Mouse (Mus musculus) frontal cortex, adult (tissue): ENCODE measurements at regions not wholly inside any gene's neighbourhood (a gene's known extent, or its start where the extent isn't known, plus 50 kb on each side); places are given as distances from the start of the nearest gene placed in this dataset.

Experiments used
- ATAC-seq: cut with Nextera tagmentation; 2 replicates; pipeline ENCODE4 v1.9.2; 2017; ENCODE audit warnings: mild to moderate bottlenecking, moderate library complexity, mixed read lengths; ENCODE audit not compliant: low TSS enrichment

GRCm38 (mm10) chr8:92133484-92134406, 223.7 kb upstream of the Irx5 start:
- ATAC-seq, result peak; percentile 68

- ATAC-seq, result no peak
Measured at GRCm38 (mm10) chr8:92132949-92133348, 224.5 kb upstream of the Irx5 start.

- no peak for ATAC-seq
Measured at GRCm38 (mm10) chr8:92132526-92132925, 224.9 kb upstream of the Irx5 start.

- ATAC-seq, result no peak
Measured at GRCm38 (mm10) chr8:92130025-92130557, 227.3 kb upstream of the Irx5 start.

- ATAC-seq, result no peak
Measured at GRCm38 (mm10) chr8:92129241-92130015, 228.0 kb upstream of the Irx5 start.

- ATAC-seq, result no peak
Measured at GRCm38 (mm10) chr8:92125631-92126030, 231.8 kb upstream of the Irx5 start.

GRCm38 (mm10) chr8:92121296-92121695, 236.1 kb upstream of the Irx5 start:
- ATAC-seq, result no peak; the same call in 1 of the 2 replicates

- ATAC-seq, result no peak
Measured at GRCm38 (mm10) chr8:92115479-92116267, 241.8 kb upstream of the Irx5 start.

GRCm38 (mm10) chr8:92114311-92115275, 242.8 kb upstream of the Irx5 start:
- no peak for ATAC-seq

GRCm38 (mm10) chr8:92113901-92114300, 243.5 kb upstream of the Irx5 start:
- ATAC-seq, result no peak

- no peak for ATAC-seq
Measured at GRCm38 (mm10) chr8:92113386-92113785, 244.0 kb upstream of the Irx5 start.

- no peak for ATAC-seq
Measured at GRCm38 (mm10) chr8:92104561-92104960, 252.9 kb upstream of the Irx5 start.

- ATAC-seq, result no peak
Measured at GRCm38 (mm10) chr8:92102521-92102920, 254.9 kb upstream of the Irx5 start.

GRCm38 (mm10) chr8:92095276-92095675, 262.1 kb upstream of the Irx5 start:
- ATAC-seq, result no peak

- no peak for ATAC-seq
Measured at GRCm38 (mm10) chr8:92084124-92084523, 273.3 kb upstream of the Irx5 start.

- ATAC-seq, result no peak
Measured at GRCm38 (mm10) chr8:92081900-92082299, 275.5 kb upstream of the Irx5 start.

GRCm38 (mm10) chr8:92080852-92081251, 276.6 kb upstream of the Irx5 start:
- ATAC-seq, result peak; percentile 23; the same call in 1 of the 2 replicates

GRCm38 (mm10) chr8:92077611-92078010, 275.7 kb upstream of the Irx3 start:
- ATAC-seq, result no peak

GRCm38 (mm10) chr8:92072254-92072615, 270.4 kb upstream of the Irx3 start:
- ATAC-seq, result no peak
